Mouse (Mus musculus): Measurements from ENCODE around the gene Tbc1d1. TPM values are rescaled to one million over a fixed set of nuclear protein-coding genes. Genes with fewer than 3 reads are reported as not detected.
A peak's percentile ranks its signal among the peaks of the same experiment; 100 is the strongest.

Gene Tbc1d1
- total and polyA plus RNA-seq, 2 experiments from 2014 or later = 5.9 to 20.5 TPM

DNA sequence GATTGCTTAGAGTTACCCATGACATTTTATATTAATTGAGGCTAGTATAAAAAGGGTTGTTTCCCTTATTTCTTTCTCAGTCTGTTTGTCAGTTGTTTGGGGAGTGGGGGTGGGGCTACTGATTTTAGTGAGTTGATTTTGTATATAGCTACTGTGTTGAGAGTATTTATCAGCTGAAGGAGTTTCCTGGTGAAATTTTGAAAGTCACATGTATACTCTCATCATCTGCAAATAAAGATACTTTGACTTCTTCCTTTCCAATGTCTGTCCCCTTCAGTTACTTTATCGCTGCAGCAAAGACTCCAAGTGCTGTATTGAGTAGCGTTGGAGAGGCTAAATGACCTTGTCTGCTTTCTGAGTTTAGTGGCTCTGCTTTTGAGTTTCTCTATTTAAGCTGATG is 151.2 kb downstream of the Tbc1d1 start:
- H3K9me3 ChIP-seq (ENCODE audit: low read length) = peaks cover 7% of the 10 kb centered on the region; the same call in 1 of the 2 replicates
- no peak overlapping the region for H3K4me2 ChIP-seq (ENCODE audit: low read depth)
- no peak for DNase-seq
- no peaks in the 10 kb centered on the region for H3K27me3 ChIP-seq (ENCODE audit: insufficient read depth, low read length)
- H3K4me3 ChIP-seq (ENCODE audit: low read depth, low read length) = no peak overlapping the region
- 94% methylated on average over 2 of the region's 2 CpGs for WGBS
- ATAC-seq = no peak
- no peak for TF ChIP-seq CTCF (IDR thresholded peaks at IDR 0.05; ENCODE audit: low read depth)
- H3K9ac ChIP-seq = no peak overlapping the region
- H3K36me3 ChIP-seq (ENCODE audit: insufficient read depth) = peaks cover 5% of the 10 kb centered on the region; the same call in 1 of the 2 replicates
- no peaks in the 10 kb centered on the region for H3K4me1 ChIP-seq (ENCODE audit: insufficient read depth)
- H3K27ac ChIP-seq (ENCODE audit: low read depth, low read length) = no peak overlapping the region

DNA sequence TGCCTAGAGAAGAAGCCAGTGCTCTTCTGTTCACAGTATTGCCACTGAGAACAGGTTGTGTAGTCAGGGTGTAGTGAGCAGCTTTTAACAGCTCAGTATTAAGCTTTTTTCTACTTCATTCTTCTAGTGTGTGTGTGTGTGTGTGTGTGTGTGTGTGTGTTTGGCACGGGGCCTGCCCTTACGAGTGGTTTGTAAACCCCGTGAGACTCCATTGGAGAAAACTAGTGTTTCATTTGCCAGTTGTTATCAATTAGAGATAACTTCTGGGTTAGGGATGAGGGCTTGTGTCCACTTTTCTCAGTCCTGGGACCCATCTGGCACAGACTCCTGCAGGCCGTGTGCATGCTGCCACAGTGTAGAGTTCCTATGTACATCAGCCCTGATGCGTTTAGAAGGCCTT is 156.2 kb downstream of the Tbc1d1 start:
- no peak overlapping the region for H3K9ac ChIP-seq
- H3K9me3 ChIP-seq (ENCODE audit: low read length) = no peaks in the 10 kb centered on the region
- DNase-seq (no peak), ATAC-seq (no peak)
- no peak overlapping the region for H3K27ac ChIP-seq (ENCODE audit: low read depth, low read length)
- WGBS = 60% methylated on average over 5 of the region's 5 CpGs
- no peak for TF ChIP-seq CTCF (IDR thresholded peaks at IDR 0.05; ENCODE audit: low read depth)
- no peaks in the 10 kb centered on the region for H3K27me3 ChIP-seq (ENCODE audit: insufficient read depth, low read length)
- H3K4me1 ChIP-seq (ENCODE audit: insufficient read depth) = peaks cover 4% of the 10 kb centered on the region; the same call in 1 of the 2 replicates
- no peak overlapping the region for H3K4me2 ChIP-seq (ENCODE audit: low read depth)
- H3K4me3 ChIP-seq (ENCODE audit: low read depth, low read length) = no peak overlapping the region
- no peaks in the 10 kb centered on the region for H3K36me3 ChIP-seq (ENCODE audit: insufficient read depth)

DNA sequence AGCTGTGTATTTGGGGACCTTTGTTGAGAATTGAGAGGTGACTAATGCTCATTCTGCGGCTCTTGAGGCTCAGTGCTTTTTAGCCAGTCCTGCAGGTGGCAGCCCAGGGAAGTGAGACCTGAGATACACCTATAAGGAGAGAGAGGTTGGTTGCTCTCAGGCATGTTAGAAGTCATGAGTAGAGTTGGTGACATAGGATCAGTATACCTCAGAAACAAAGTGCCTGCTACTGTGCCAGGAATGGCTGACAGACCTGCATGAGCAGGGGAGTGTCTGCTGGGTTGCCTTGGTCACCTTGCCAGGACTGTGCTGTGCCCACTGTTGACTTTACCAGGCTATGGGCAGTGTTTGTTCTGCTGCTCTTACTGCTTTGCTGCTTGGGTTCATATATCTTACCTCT is 157.4 kb downstream of the Tbc1d1 start:
- 97% methylated on average over 1 of the region's 1 CpGs for WGBS
- no peak for ATAC-seq

DNA sequence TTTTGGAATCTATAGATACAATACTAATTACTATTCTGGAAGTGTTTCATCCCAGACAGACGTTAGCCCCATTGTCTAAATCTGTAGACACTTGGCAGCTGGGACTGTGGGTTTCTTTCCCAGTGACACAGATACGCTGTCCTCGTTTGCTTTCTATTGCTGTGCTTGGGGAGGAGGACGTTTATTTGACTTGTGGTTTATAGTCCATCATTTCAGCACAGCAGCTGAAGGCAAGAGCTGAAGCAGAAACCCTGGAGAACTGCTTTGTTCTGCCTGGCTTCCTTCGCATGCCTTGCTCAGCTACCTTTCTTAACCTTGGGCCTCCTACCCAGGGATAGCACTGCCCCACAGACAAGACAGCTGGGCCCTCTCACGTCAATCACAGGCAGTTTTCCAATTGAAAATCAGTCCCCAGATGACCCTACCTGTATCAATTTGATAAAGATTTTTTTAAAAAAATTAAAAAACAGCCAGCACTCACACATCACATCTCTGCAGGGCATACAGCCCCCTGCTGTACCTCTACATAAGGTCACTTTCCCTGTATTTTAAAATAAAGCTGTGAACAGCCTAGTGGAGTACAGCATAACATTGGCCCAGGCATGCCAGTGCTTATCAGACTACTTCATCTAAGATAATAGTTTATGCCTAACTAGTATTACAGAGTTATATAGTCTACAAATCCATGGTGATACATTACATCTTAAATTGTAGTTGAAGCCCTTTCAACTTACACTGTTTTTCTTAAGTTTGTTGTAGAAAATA is 158.4 kb downstream of the Tbc1d1 start:
- 22% methylated on average over 6 of the region's 6 CpGs for whole genome bisulfite sequencing
- no peaks in the 10 kb centered on the region for H3K36me3 ChIP-seq (ENCODE audit: insufficient read depth)
- no peak overlapping the region; the same call in 1 of the 2 replicates for H3K9ac ChIP-seq
- H3K27me3 ChIP-seq (ENCODE audit: insufficient read depth, low read length) = no peaks in the 10 kb centered on the region
- no peak for TF ChIP-seq CTCF (IDR thresholded peaks at IDR 0.05; ENCODE audit: low read depth)
- H3K9me3 ChIP-seq (ENCODE audit: low read length) = no peaks in the 10 kb centered on the region
- no peak overlapping the region for H3K4me3 ChIP-seq (ENCODE audit: low read depth, low read length)
- H3K27ac ChIP-seq (ENCODE audit: low read depth, low read length) = peak overlapping the region; percentile 29
- ATAC-seq (peak; percentile 81), DNase-seq (peak; percentile 46)
- H3K4me1 ChIP-seq (ENCODE audit: insufficient read depth) = peaks cover 4% of the 10 kb centered on the region; the same call in 1 of the 2 replicates
- H3K4me2 ChIP-seq (ENCODE audit: low read depth) = no peak overlapping the region

More for the DNA sequence above, 157.4 kb downstream of the Tbc1d1 start:
- Histone ChIP-seq H3K36me3 (ENCODE audit: insufficient read depth) (no peaks in the 10 kb centered on the region), H3K27me3 (ENCODE audit: insufficient read depth, low read length) (no peaks in the 10 kb centered on the region), H3K4me3 (ENCODE audit: low read depth, low read length) (no peak overlapping the region), H3K27ac (ENCODE audit: low read depth, low read length) (no peak overlapping the region), H3K4me2 (ENCODE audit: low read depth) (no peak overlapping the region), H3K4me1 (ENCODE audit: insufficient read depth) (peaks cover 4% of the 10 kb centered on the region; the same call in 1 of the 2 replicates), H3K9me3 (ENCODE audit: low read length) (no peaks in the 10 kb centered on the region), H3K9ac (no peak overlapping the region)
- TF ChIP-seq CTCF (IDR thresholded peaks at IDR 0.05; ENCODE audit: low read depth) = 0 out of 2 replicates have a peak, but pooled peaks have one; percentile 9
- DNase-seq = no peak

DNA sequence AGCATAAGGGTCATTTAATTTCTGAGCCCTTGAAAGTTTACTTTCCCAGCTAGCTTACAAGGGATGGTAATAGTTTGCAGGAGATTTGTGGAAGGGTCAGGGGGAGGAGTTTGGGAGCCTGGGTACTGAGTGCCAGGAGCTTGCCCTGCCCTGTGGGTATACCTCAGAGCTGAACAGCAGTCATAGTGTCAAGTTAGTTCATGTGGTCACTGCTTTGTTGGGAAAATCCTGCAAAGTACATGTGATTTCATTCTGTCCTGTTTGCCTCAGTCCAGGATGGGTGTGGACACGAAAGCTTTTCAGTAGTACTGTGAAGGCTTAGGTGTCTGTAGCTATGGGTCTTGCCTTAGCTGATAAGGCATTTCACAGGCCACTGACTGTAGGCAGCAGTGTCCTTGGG is 159.0 kb downstream of the Tbc1d1 start:
- Histone ChIP-seq H3K4me1 (ENCODE audit: insufficient read depth) (peaks cover 4% of the 10 kb centered on the region; the same call in 1 of the 2 replicates), H3K36me3 (ENCODE audit: insufficient read depth) (no peaks in the 10 kb centered on the region), H3K9ac (no peak overlapping the region), H3K4me2 (ENCODE audit: low read depth) (no peak overlapping the region), H3K4me3 (ENCODE audit: low read depth, low read length) (no peak overlapping the region), H3K27me3 (ENCODE audit: insufficient read depth, low read length) (no peaks in the 10 kb centered on the region), H3K27ac (ENCODE audit: low read depth, low read length) (no peak overlapping the region), H3K9me3 (ENCODE audit: low read length) (no peaks in the 10 kb centered on the region)
- TF ChIP-seq CTCF (IDR thresholded peaks at IDR 0.05; ENCODE audit: low read depth) = no peak
- no peak for DNase-seq
- ATAC-seq = no peak
- WGBS = 94% methylated on average over 1 of the region's 1 CpGs

DNA sequence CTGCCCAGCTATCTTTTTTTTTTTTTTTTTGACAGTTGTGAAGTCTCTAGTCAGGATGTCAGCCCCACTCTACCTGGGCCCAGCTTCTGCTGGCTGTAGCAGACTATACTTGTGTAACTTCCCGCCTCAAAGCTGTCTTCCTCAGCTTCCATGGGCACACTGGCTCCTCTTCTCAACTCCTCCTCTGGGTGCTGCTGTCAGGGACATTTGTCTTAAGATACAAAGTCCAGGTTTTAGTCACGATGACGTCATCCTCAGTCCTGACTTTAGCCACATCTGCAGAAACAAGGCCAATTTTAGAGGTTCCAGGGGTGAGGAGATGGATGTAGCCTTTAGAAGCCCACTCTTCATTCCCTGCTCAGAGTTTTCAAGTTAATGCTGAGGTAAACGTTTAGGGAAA is 167.2 kb downstream of the Tbc1d1 start:
- ATAC-seq (no peak), DNase-seq (no peak)
- no peaks in the 10 kb centered on the region for H3K36me3 ChIP-seq (ENCODE audit: insufficient read depth)
- WGBS = 94% methylated on average over 4 of the region's 4 CpGs
- no peak overlapping the region for H3K4me3 ChIP-seq (ENCODE audit: low read depth, low read length)
- peaks cover 8% of the 10 kb centered on the region; the same call in 1 of the 2 replicates for H3K4me1 ChIP-seq (ENCODE audit: insufficient read depth)
- no peaks in the 10 kb centered on the region for H3K27me3 ChIP-seq (ENCODE audit: insufficient read depth, low read length)
- H3K9me3 ChIP-seq (ENCODE audit: low read length) = no peaks in the 10 kb centered on the region
- no peak overlapping the region for H3K27ac ChIP-seq (ENCODE audit: low read depth, low read length)
- H3K4me2 ChIP-seq (ENCODE audit: low read depth) = no peak overlapping the region
- no peak overlapping the region for H3K9ac ChIP-seq
- TF ChIP-seq CTCF (IDR thresholded peaks at IDR 0.05; ENCODE audit: low read depth) = no peak

DNA sequence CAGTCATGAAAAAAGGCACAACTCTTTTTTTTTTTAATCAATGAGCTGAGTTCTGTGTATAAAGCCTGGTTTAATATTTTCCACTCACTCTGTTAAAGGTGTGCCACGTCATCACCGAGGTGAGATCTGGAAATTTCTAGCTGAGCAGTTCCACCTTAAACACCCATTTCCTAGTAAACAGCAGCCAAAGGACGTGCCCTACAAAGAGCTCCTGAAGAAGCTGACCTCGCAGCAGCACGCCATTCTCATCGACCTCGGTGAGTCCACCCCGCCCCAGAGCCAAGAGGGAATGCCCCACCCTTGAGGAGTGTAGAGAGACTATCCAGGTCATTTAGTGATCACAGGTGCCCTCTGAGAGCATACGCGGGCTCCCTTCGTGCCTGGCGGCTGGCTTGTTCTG is 168.2 kb downstream of the Tbc1d1 start:
- H3K27me3 ChIP-seq (ENCODE audit: insufficient read depth, low read length) = no peaks in the 10 kb centered on the region
- WGBS = 91% methylated on average over 12 of the region's 12 CpGs
- H3K9ac ChIP-seq = no peak overlapping the region
- H3K36me3 ChIP-seq (ENCODE audit: insufficient read depth) = no peaks in the 10 kb centered on the region
- TF ChIP-seq CTCF (IDR thresholded peaks at IDR 0.05; ENCODE audit: low read depth) = no peak
- DNase-seq (no peak), ATAC-seq (no peak)
- no peaks in the 10 kb centered on the region for H3K9me3 ChIP-seq (ENCODE audit: low read length)
- H3K27ac ChIP-seq (ENCODE audit: low read depth, low read length) = peak overlapping the region; percentile 50; the same call in 1 of the 2 replicates
- peaks cover 8% of the 10 kb centered on the region; the same call in 1 of the 2 replicates for H3K4me1 ChIP-seq (ENCODE audit: insufficient read depth)
- H3K4me3 ChIP-seq (ENCODE audit: low read depth, low read length) = no peak overlapping the region
- no peak overlapping the region for H3K4me2 ChIP-seq (ENCODE audit: low read depth)

Data from forebrain, postnatal 0 days (tissue).